Mouse (Mus musculus) ES-E14 (cell line): ENCODE data around the gene Pcdh18. TPM values are rescaled to one million over a fixed set of nuclear protein-coding genes. Genes with fewer than 3 reads are reported as not detected.

Experiments
- DNase-seq: peaks from one replicate; pipeline ENCODE4 v3.0.0-alpha.2; 2013; ENCODE audit warnings: low read depth, low spot score
- H3K27ac ChIP-seq: 2 replicates; pipeline ENCODE4 v1.5.1; 2012; ENCODE audit warnings: low read depth, mild to moderate bottlenecking, low read length, moderate library complexity, mixed read lengths; ENCODE audit not compliant: poor library complexity, insufficient read depth, severe bottlenecking
- H3K36me3 ChIP-seq: 2 replicates; pipeline ENCODE4 v1.6.1; 2012; ENCODE audit warnings: mild to moderate bottlenecking, low read length, moderate library complexity, mixed read lengths; ENCODE audit not compliant: control insufficient read depth, poor library complexity, insufficient read depth, severe bottlenecking
- H3K4me1 ChIP-seq, 2 experiments: fragments of 150-350 bp in 1 of 2; sonication (generic) in 1 of 2; 2 replicates each; pipeline ENCODE4 v1.6.1; 2012; ENCODE audit warnings: low read length in 2 of 2, mild to moderate bottlenecking in 1 of 2, mixed read lengths in 1 of 2; ENCODE audit not compliant: control insufficient read depth in 2 of 2, insufficient read depth in 2 of 2, poor library complexity in 1 of 2
- H3K4me3 ChIP-seq, 2 experiments: fragments of 150-350 bp in 1 of 2; sonication (generic) in 1 of 2; 2 replicates each; pipeline ENCODE4 v1.5.1; 2012; ENCODE audit warnings: low read length in 2 of 2, low read depth in 1 of 2, mild to moderate bottlenecking in 1 of 2, mixed read lengths in 1 of 2; ENCODE audit not compliant: insufficient read depth in 1 of 2, poor library complexity in 1 of 2, severe bottlenecking in 1 of 2
- H3K9ac ChIP-seq: 2 replicates; pipeline ENCODE4 v1.6.1; 2012; ENCODE audit warnings: low read depth, mild to moderate bottlenecking, low read length, mixed read lengths; ENCODE audit not compliant: poor library complexity, insufficient read depth, severe bottlenecking
- H3K9me3 ChIP-seq: fragments of 150-350 bp; sonication (generic); 2 replicates; pipeline ENCODE4 v1.6.1; 2012; ENCODE audit warnings: low read depth, mild to moderate bottlenecking, low read length; ENCODE audit not compliant: control insufficient read depth, insufficient read depth
- CHD2 ChIP-seq: IDR thresholded peaks from 2 replicates; pipeline ENCODE4 v1.6.1; 2014; ENCODE audit warnings: mild to moderate bottlenecking, low read depth, low read length, inconsistent platforms
- HCFC1 ChIP-seq: IDR thresholded peaks from 2 replicates; pipeline ENCODE4 v1.6.1; 2012; ENCODE audit warnings: low read length, inconsistent platforms, borderline replicate concordance; ENCODE audit not compliant: insufficient read depth
- MAFK ChIP-seq: IDR thresholded peaks from 2 replicates; pipeline ENCODE4 v1.6.1; 2014; ENCODE audit warnings: mild to moderate bottlenecking, low read depth, low read length, inconsistent platforms; ENCODE audit not compliant: insufficient read depth
- ZC3H11A ChIP-seq: IDR thresholded peaks from 2 replicates; pipeline ENCODE4 v1.6.1; 2012; ENCODE audit warnings: low read depth, mild to moderate bottlenecking, inconsistent platforms, low read length, borderline replicate concordance
- ZNF384 ChIP-seq: IDR thresholded peaks from 2 replicates; pipeline ENCODE4 v1.6.1; 2012; ENCODE audit warnings: low read depth, low read length, inconsistent platforms
- in situ Hi-C, 2 experiments: fragments of 600-800 bp; cut with MboI; formaldehyde crosslinking; loops; one replicate each; pipeline ENCODE4 v1.15.1; 2025; ENCODE audit warnings: low sequenced_read_pairs in 2 of 2, inconsistent platforms in 1 of 2; ENCODE audit not compliant: unreplicated experiment in 2 of 2
- total RNA-seq: library from RNA; depleted of rRNA; stranded (reverse); fragments of 300-350 nt; gene quantifications from 2 replicates; pipeline ENCODE4 v1.2.3, GENCODE M21; 2012

The Pcdh18 gene
- total RNA-seq, 1 experiment = 14.2 TPM

DNA sequence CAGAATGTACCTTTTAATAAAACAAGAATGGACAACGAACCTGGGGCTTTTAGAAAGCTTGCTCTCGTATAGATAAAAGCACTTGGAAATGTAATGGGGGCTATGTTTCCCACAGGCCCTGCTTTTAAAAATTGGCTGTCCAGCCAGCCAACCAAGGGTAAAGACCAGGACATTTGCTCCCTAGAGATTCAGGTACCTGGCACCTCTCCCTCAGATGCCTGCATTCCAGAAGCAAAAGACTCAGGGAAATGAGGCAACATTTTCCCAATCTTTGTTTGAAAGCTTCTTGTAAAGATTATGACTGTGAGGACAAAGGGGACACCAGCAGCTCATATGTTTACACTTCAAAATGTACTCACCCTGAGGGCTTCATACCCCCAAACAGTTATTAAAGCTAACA, 18.1 kb downstream of the Pcdh18 start:
- in situ Hi-C loops = no loop called here
- no peak overlapping the region for H3K27ac ChIP-seq
- TF ChIP-seq ZNF384 = no peak
- no peak for TF ChIP-seq HCFC1
- no peak for TF ChIP-seq ZC3H11A
- no peak for TF ChIP-seq MAFK

DNA sequence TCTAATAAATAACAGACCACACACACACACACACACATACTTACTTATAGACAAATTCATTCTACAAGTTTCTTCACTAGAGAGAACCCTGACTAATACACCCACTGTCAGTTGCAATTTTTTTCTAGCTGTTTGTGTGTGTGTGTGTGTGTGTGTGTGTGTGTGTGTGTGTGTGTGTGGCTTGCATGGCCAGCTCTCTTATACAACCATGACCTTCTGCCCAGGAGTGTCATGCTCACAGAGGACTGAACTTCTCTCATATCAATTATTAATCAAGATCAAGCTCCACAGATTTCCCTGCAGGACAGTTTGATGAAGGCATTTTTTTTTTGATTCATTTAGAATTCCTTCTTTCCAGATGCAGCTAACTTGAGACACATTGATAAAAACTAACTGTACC, 18.6 kb downstream of the Pcdh18 start:
- Histone ChIP-seq H3K4me1 (no peaks in the 10 kb centered on the region), H3K9ac (no peak overlapping the region), H3K4me3 (no peak overlapping the region), H3K36me3 (no peaks in the 10 kb centered on the region), H3K27ac (no peak overlapping the region), H3K9me3 (no peaks in the 10 kb centered on the region)
- DNase-seq = no peak
- in situ Hi-C loops = no loop called here
- TF ChIP-seq MAFK (no peak), HCFC1 (no peak), ZNF384 (no peak), CHD2 (no peak), ZC3H11A (no peak)

More for the DNA sequence above, 18.1 kb downstream of the Pcdh18 start:
- Histone ChIP-seq H3K36me3 (no peaks in the 10 kb centered on the region), H3K9me3 (no peaks in the 10 kb centered on the region), H3K4me3 (no peak overlapping the region), H3K9ac (no peak overlapping the region), H3K4me1 (no peaks in the 10 kb centered on the region)
- no peak for DNase-seq

DNA sequence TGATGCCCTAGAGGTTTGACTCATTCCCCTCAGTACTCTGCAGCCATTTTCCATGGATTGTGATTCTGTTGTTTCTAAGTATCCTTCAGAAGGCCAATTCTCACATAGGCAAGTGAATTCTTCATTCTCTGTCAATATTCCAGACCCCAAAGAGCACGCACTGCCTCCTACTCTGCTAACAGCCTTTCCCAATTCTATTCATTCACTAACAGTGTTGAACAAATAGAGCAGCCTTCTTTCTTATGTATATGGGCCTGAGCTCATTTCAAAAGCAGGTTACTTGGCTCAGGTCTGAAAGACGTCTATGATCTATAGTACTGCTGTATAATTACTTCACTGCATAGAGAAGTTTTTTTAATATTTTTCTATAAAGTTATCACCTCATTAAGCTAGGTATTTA, 50.6 kb downstream of the Pcdh18 start:
- in situ Hi-C loops = no loop called here
- Histone ChIP-seq H3K27ac (no peak overlapping the region), H3K4me1 (no peaks in the 10 kb centered on the region), H3K4me3 (no peak overlapping the region), H3K36me3 (no peaks in the 10 kb centered on the region), H3K9me3 (no peaks in the 10 kb centered on the region), H3K9ac (no peak overlapping the region)
- no peak for TF ChIP-seq ZNF384
- no peak for TF ChIP-seq MAFK
- no peak for TF ChIP-seq ZC3H11A
- TF ChIP-seq CHD2 = no peak
- TF ChIP-seq HCFC1 = no peak
- DNase-seq = no peak

DNA sequence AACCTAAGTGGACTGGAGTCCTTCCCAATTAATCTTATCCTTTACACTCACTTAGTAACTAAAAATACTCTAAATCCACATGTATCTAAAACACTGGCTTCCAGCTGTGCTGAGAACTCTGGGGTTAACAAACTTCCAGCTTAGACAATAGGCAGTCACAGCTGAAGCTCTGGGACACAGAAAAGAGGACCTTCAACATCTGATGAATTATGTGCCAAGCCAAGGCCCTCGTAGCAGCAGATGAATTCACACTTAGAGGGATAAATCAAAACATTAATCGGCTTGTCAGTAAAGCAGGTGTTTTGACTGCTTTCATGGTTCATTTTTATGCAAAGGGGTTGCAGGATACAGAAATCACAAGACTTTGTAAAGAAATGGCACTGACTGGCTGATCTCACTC, 57.2 kb downstream of the Pcdh18 start:
- no peak overlapping the region for H3K9ac ChIP-seq
- no peak overlapping the region for H3K27ac ChIP-seq
- no peak overlapping the region for H3K4me3 ChIP-seq
- H3K36me3 ChIP-seq = no peaks in the 10 kb centered on the region
- no peak for DNase-seq
- TF ChIP-seq HCFC1 (no peak), CHD2 (no peak), ZC3H11A (no peak), MAFK (no peak), ZNF384 (no peak)
- H3K4me1 ChIP-seq = no peaks in the 10 kb centered on the region
- no peaks in the 10 kb centered on the region for H3K9me3 ChIP-seq
- in situ Hi-C loops = no loop called here
